Mouse (Mus musculus) liver, postnatal 0 days (tissue): Measurements from ENCODE around the gene Foxk1.

Experiments used
- CTCF ChIP-seq: sonication (generic); IDR thresholded peaks from 2 replicates; pipeline ENCODE4 v1.5.1; 2016; ENCODE audit warnings: antibody characterized with exemption, low read depth
- EP300 ChIP-seq: IDR thresholded peaks from 2 replicates; pipeline ENCODE4 v1.6.1; 2016; ENCODE audit warnings: antibody characterized with exemption, low read depth, mild to moderate bottlenecking

DNA sequence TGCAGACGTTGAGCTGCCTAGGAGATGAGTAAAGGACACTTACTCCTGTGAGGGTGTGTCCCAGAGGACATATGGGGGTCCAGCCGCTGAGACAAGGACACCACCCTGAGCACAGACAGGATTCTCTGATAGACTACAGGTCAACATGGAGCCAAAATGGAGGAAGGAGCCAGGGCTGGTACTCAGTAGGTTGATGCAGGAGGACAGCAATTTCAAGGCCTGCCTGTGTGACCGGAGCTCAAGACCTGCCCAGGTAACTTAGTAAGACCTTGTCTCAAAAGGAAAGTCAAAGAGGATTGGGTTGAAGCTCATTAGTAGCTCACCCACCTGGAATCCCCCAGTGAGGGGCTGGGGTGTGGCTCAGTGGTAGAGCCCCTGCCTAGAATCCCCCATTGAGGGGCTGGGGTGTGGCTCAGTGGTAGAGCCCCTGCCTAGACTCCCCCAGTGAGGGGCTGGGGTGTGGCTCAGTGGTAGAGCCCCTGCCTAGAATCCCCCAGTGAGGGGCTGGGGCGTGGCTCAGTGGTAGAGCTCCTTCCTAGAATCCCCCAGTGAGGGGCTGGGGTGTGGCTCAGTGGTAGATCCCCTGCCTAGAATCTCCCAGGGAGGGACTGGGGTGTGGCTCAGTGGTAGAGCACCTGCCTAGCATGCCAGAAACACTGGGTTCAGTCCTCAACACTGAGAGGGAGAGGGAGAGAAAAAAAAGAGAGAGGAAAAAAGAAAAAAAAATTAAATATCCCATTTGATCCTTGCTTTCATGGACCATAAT, 30.7 kb upstream of the Foxk1 start:
- TF ChIP-seq CTCF (no peak), EP300 (no peak)
